Mouse (Mus musculus) C2C12 (cell line): ENCODE results near the gene Phkb. TPM values are rescaled to one million over a fixed set of nuclear protein-coding genes. Genes with fewer than 3 reads are reported as not detected.

ENCODE experiments used
- H3K27me3 ChIP-seq: one replicate; pipeline ENCODE4 v1.6.1; 2011; ENCODE audit not compliant: control insufficient read depth, insufficient read depth, insufficient read length
- H3K36me3 ChIP-seq: one replicate; pipeline ENCODE4 v1.6.1; 2011; ENCODE audit not compliant: control insufficient read depth, insufficient read depth
- H3K4me3 ChIP-seq: one replicate; pipeline ENCODE4 v1.5.1; 2011; ENCODE audit warnings: mild to moderate bottlenecking, control low read depth; ENCODE audit not compliant: poor library complexity, insufficient read depth, severe bottlenecking
- H3K79me2 ChIP-seq: one replicate; pipeline ENCODE4 v1.6.1; 2011; ENCODE audit not compliant: control insufficient read depth, insufficient read depth
- H3K79me3 ChIP-seq: one replicate; pipeline ENCODE4 v1.6.1; 2011; ENCODE audit warnings: low read depth, control low read depth
- H3ac ChIP-seq: one replicate; pipeline ENCODE3; 2011; ENCODE audit warnings: low read depth; ENCODE audit not compliant: control insufficient read depth, insufficient read length
- CEBPB ChIP-seq: IDR thresholded peaks from one replicate; pipeline ENCODE4 v1.6.1; 2011; ENCODE audit warnings: low read depth, mild to moderate bottlenecking, control low read depth, moderate library complexity
- CTCF ChIP-seq: IDR thresholded peaks from one replicate; pipeline ENCODE4 v1.5.1; 2011; ENCODE audit not compliant: control insufficient read depth, insufficient read depth, insufficient read length
- FOSL1 ChIP-seq: IDR thresholded peaks from one replicate; pipeline ENCODE4 v1.8.0; 2011; ENCODE audit warnings: mild to moderate bottlenecking, low read length; ENCODE audit not compliant: poor library complexity, insufficient read depth, severe bottlenecking
- MAX ChIP-seq: IDR thresholded peaks from one replicate; pipeline ENCODE4 v1.6.1; 2011; ENCODE audit warnings: mild to moderate bottlenecking, control low read depth
- MYOD1 ChIP-seq: IDR thresholded peaks from one replicate; pipeline ENCODE4 v1.6.1; 2011; ENCODE audit warnings: low read depth; ENCODE audit not compliant: control insufficient read depth, insufficient read length
- MYOG ChIP-seq: IDR thresholded peaks from one replicate; pipeline ENCODE4 v1.6.1; 2011; ENCODE audit not compliant: control insufficient read depth, insufficient read length; ENCODE audit errors: extremely low read depth
- USF1 ChIP-seq: IDR thresholded peaks from one replicate; pipeline ENCODE4 v1.6.1; 2011; ENCODE audit warnings: low read depth, mild to moderate bottlenecking, control low read depth, moderate library complexity
- polyA plus RNA-seq: library from polyadenylated mRNA; unstranded; fragments of >200 nt; fragmentation: generic; extraction: Trizol; gene quantifications from one replicate; pipeline ENCODE4 v1.2.1, GENCODE M21; 2012; ENCODE audit warnings: missing spikeins

The Phkb gene
- polyA plus RNA-seq, 1 experiment = 7.0 TPM

DNA sequence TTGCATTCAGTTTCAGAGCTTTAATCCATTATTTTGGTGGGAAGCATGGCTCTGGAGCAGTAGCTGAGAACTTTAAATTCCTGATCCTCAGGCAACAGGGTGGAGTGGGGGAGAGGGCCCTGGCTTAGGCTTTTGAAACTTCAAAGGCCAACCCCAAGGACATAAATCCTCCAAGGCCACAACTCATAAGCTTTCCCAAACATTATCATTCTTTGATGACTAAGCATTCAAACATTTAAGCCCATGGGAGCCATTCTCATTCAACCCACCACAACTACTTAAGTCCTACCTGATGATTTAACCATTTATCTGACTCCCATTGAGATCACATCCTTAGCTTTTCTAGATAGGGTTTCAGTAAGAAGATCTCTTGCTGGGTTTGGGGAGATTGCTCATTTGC is 84.2 kb downstream of the Phkb start:
- Histone ChIP-seq H3ac (no peak overlapping the region), H3K36me3 (peaks cover 3% of the 10 kb centered on the region), H3K4me3 (no peak overlapping the region), H3K79me3 (no peaks in the 10 kb centered on the region), H3K79me2 (no peaks in the 10 kb centered on the region), H3K27me3 (no peaks in the 10 kb centered on the region)
- TF ChIP-seq MYOD1 (no peak), USF1 (no peak), CEBPB (no peak), MYOG (no peak), CTCF (no peak), MAX (no peak), FOSL1 (no peak)

DNA sequence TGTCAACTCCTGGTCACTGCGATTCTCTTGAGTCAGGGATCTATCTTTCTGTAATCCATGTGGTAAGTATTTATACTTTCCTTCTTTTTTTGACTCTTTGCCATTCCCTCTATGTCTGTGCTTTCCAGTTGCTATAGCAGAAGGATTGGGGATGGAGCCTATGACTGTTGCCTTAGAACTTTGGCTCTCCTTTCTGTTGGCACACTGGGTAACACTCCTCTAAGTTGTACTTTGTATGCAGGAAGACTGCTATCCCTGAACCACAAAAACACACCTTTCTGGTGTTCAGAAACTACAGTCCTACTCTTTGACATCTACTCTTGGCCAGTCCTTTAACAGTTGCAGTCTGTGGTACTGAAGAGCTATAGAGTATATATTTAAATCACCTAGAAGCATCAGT is 84.8 kb downstream of the Phkb start:
- Histone ChIP-seq H3K4me3 (no peak overlapping the region), H3K27me3 (no peaks in the 10 kb centered on the region), H3K79me3 (no peaks in the 10 kb centered on the region), H3K79me2 (no peaks in the 10 kb centered on the region), H3K36me3 (peaks cover 3% of the 10 kb centered on the region), H3ac (no peak overlapping the region)
- TF ChIP-seq CTCF = no peak

DNA sequence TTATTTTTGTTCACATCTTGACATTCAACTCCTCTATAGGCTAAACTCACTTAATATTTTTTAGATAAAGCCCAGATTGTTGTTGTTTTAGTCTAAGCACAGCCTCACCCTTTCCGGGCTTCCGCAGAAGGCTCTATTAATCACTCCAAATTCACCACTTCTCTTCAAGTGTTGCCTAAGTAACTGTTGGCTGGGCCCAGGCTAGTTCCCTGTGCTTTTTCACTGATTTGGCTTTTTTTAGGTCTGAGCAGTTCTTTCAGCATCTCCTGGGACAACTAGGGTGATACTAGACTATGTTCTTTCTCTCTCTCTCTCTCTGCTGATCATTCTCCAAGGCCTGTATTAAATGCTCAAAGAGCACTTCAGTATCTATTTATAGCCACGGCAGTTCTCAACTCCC is 85.3 kb downstream of the Phkb start:
- TF ChIP-seq FOSL1 (no peak), CEBPB (no peak), MYOG (no peak), USF1 (no peak), MAX (no peak), MYOD1 (no peak), CTCF (no peak)
- Histone ChIP-seq H3K4me3 (no peak overlapping the region), H3K79me3 (no peaks in the 10 kb centered on the region), H3ac (no peak overlapping the region), H3K27me3 (no peaks in the 10 kb centered on the region), H3K79me2 (no peaks in the 10 kb centered on the region), H3K36me3 (peaks cover 3% of the 10 kb centered on the region)

DNA sequence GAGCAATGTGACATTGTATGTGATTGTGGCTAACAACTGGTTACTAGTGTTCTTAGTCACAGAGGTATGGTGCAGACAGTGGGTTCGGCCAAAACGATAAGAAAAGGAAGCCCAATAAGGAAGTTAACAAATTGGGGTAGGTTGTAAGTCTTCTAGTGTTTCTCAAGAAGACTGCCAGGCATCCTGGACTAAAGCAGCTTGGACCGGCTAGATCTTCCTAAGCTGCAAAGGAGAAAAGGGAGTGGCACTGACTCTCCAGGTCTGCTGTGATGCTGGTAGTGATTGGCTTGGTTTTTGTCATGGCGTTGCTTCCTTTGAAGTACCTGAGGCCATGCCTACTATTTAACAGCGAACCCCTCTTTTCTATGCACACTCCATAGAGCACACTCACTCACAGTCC is 95.4 kb downstream of the Phkb start:
- TF ChIP-seq CTCF (no peak), MYOG (no peak), MYOD1 (no peak), FOSL1 (no peak), CEBPB (no peak), USF1 (no peak), MAX (no peak)
- Histone ChIP-seq H3K79me3 (no peaks in the 10 kb centered on the region), H3K4me3 (no peak overlapping the region), H3K36me3 (no peaks in the 10 kb centered on the region), H3K79me2 (no peaks in the 10 kb centered on the region), H3ac (no peak overlapping the region), H3K27me3 (no peaks in the 10 kb centered on the region)

DNA sequence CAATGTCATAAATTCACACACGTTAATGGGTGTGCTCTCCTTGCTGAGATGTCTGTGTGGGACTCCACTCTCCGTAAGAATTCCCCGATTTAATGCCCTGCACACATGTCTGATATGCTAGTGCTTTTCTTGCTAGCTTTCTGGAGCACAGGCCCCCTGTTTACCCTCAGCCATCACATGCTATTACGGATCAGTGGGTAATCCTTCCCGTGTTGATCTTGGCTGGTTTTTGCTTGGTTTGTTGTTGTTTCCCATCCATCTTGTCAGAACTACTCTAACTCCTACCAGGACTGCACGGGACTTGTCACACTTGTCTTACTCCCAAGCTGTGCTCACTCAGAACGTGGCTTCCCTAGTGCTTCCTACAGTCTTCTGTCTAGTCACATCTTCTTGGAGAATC is 96.6 kb downstream of the Phkb start:
- no peak overlapping the region for H3ac ChIP-seq
- TF ChIP-seq CEBPB = no peak
- no peak for TF ChIP-seq FOSL1
- no peak for TF ChIP-seq MYOG
- TF ChIP-seq USF1 = no peak
- TF ChIP-seq MAX = no peak
- no peak for TF ChIP-seq MYOD1
- TF ChIP-seq CTCF = no peak
- no peaks in the 10 kb centered on the region for H3K79me3 ChIP-seq
- H3K4me3 ChIP-seq = no peak overlapping the region
- no peaks in the 10 kb centered on the region for H3K36me3 ChIP-seq
- no peaks in the 10 kb centered on the region for H3K27me3 ChIP-seq
- no peaks in the 10 kb centered on the region for H3K79me2 ChIP-seq

DNA sequence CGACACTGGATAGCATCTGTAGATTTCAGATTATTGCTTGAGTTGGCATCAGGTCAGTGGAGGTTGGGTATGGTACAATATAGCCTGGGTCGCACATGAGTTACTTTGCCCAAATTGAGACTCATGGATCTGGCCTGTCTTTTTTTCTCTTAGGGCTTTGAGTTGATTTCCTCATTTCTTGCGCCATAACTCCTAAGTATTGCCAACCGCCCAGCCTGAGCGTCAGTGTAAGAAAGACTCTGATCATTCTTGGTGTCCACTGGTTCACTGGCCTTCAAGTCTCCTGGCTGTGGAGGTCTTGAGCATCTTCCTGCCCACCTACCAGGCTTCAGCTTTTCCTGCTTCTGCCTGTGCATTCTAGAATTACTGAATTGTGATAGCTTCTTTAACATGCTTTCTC is 104.1 kb downstream of the Phkb start:
- no peaks in the 10 kb centered on the region for H3K36me3 ChIP-seq
- no peaks in the 10 kb centered on the region for H3K27me3 ChIP-seq
- H3K79me3 ChIP-seq = no peaks in the 10 kb centered on the region
- H3ac ChIP-seq = no peak overlapping the region
- no peaks in the 10 kb centered on the region for H3K79me2 ChIP-seq
- no peak overlapping the region for H3K4me3 ChIP-seq
- no peak for TF ChIP-seq CTCF
- TF ChIP-seq FOSL1 = no peak
- no peak for TF ChIP-seq MYOD1

DNA sequence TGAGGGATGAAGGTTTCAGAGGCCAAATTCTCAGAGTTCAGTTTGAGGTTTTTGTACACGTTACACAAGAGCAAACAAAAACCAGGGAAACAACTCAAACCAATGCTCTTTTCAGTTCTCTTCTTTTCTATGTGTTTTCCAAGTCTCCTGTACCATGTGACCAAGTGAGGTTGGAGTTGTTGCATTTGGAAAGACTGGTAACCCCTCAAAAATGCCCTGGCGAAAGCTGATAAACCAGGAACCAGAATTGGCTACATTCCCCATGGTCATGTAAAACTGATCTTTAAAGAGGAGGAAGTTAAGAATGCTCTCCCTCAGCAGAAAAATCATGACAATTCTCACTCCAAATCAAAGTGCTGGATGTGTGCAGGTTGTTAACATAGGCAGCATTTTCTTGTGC is 117.6 kb downstream of the Phkb start:
- Histone ChIP-seq H3K36me3 (no peaks in the 10 kb centered on the region), H3K79me2 (no peaks in the 10 kb centered on the region), H3K27me3 (no peaks in the 10 kb centered on the region), H3K4me3 (no peak overlapping the region), H3K79me3 (no peaks in the 10 kb centered on the region), H3ac (no peak overlapping the region)
- TF ChIP-seq MAX = no peak
- no peak for TF ChIP-seq CEBPB
- no peak for TF ChIP-seq CTCF
- no peak for TF ChIP-seq USF1
- no peak for TF ChIP-seq MYOG
- TF ChIP-seq FOSL1 = no peak
- TF ChIP-seq MYOD1 = no peak
